Mouse (Mus musculus): Measurements from ENCODE around the gene Gfi1.

The Gfi1 gene

DNA sequence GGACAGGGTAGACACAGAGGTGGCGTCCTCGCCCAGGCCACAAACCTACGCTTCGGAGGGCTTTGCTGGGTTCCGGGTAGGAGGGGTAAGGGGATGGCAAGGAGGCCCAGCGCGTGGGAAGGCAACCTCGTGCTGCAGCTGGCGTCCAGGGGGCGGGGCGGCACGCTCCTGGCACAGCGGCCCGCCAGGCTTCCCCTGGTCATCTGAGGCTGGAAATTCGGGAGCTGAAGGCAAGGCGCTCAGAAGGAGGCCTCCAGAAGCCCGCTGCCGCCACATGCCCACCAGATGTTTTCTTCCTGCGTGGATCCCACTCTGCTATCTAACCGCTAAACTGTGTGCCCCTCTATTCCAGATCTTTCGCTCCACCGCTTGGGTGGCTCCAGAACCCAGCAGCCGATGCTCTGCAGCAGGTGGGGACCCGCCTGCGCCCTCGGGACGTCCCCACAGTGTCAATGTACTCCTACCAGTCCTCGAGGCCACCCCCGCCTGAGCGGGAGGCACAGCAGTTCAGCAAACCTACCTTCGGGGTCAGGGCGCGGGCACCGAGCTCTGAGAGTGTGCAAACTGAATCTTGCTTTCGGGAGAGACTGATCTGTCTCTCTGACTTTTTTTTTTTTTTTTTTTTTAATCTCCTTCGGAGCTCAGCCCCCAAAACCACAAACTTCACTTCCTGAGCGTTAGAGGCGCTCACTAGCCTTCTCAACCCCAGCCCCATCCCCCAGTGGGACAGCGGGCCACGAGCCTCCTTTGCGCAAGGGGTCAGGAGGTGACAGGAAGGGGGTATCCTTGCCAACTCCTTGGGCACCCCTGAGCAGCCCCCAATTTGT lies at the start of gene Gfi1:
Gene Gfi1 (minus strand): TSS at position 602 of the 827 bp plus-strand sequence.
- DNase-seq = peak in 1 of 2 experiments; percentile 36

DNA sequence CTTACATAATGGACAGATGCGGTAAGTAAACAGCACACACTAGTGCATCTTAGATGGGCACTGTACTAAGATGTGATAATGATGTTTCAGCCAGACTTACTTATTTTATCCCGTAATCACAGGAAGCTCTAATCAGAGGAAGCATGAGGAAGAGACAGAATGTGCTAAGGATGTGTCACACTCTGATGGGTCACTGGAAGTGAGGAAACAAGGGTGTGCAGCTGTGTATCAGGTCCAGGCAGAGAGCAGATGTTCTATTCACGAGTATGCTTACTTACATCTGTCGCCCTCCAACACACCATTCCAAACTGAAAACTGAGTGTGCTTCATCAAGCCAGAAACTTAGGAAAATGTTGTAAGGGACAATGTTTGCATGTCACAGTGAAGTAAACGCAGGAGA lies 46.2 kb upstream of the Gfi1 start:
- DNase-seq = no peak

DNA sequence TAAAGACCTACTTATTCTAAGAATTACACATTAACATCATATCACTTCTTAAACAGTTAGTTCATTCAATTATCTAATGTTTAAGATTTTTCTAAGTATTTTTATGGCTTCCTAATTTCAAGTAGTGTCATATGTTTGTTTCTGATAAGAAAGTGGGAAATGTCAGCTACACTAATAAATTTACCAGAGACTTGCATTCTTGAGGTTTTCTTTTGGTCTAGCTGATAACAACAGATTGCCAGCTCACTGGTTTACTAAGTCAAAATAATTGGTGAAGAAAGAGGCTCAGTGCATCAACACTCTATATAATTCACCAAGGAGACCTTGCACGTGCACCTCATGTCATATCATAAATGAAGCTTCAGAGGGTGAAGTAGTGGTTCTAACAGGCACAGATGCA lies 42.4 kb upstream of the Gfi1 start:
- no peak for DNase-seq

DNA sequence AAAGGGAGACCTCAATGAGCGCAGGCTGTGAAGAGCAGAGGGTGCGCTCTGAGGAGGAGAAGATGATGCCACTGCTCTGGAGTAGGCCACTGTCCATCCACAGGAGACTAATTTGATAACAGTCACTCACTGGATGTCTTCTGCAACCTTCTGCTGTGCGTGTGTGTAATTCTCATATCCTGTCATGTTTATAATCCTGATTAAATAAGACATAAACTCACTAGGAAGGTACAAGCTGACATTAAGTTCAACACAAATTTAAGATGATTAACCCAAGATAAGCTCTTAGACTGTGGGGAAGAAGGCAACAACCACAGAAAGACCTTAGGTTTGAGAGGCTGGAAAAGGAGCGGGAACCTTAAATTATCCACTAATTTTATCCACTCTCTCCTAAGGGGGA lies 40.1 kb upstream of the Gfi1 start:
- DNase-seq = no peak

DNA sequence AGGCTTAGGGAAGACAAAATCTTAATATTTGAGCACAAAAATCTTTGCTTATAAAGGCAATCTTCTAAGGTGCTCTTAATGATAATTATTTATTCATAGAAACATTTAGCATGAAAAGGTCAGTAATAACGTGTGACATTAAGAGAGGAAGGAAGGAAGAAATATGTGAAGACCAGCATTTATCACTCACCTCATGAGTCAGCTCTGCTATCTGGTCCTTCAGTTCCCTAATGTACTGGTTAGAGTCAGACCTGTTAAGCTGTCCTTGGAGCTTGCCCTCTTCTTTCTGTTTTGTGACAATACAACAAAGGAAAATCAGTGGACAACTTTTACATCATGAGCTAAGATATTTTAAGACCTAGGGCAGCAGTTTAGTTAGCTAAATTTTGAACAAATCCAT lies 38.6 kb upstream of the Gfi1 start:
- no peak for DNase-seq

DNA sequence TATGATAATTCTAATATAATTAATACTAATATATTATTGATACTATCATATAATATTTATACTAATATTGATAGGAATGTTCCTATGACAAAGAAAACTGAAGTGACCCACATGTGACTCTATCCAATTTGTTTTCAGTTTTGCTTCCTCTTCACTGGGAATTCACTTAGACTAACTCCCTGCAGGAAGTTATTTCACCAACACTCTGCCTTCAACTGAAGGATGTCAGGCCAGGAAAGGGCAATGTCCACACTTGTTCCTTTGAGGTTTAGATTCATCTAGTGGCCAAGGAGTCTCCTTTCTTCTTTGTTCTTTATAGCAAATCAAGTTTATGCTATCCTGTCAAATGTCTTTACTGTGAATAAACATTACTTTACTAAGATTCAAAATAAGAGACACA lies 37.8 kb upstream of the Gfi1 start:
- DNase-seq = no peak

DNA sequence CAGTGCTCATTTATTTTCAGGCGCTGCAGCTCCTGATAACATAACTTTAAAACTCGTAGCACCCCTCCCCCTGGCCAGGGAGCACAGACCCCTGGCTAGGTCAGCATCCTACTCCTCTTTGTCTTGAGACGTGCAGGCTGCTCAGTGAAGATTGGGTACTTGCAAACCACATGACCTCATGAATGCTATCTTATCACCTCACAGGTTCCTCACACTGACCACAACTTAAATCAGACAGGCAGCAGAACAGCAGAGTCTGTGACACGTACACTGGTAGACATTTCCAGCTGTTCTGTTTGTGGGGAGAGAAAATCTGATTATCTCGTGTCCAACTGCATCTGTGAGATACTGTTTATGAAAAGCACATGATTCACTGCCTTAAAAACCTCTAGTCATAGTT lies 33.3 kb upstream of the Gfi1 start:
- DNase-seq = no peak

DNA sequence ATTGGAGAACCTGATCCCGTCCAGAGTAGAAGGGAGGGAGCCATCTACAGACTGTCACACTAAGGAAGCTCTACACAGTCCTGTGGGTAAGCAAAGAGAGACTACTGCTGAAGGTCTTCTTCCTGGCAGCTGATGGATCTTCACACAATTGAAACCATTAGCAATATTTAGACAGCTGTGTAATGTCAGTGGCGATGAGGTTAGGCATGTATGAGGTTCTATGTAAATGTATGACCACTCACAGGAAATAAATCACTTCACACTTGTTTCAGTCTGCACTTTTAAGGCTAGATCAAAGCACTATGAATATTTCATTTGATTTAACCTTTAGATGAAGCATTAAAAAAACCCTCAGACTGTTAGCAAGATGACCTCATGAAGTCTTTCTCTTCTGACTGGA lies 30.2 kb upstream of the Gfi1 start:
- DNase-seq = no peak

DNA sequence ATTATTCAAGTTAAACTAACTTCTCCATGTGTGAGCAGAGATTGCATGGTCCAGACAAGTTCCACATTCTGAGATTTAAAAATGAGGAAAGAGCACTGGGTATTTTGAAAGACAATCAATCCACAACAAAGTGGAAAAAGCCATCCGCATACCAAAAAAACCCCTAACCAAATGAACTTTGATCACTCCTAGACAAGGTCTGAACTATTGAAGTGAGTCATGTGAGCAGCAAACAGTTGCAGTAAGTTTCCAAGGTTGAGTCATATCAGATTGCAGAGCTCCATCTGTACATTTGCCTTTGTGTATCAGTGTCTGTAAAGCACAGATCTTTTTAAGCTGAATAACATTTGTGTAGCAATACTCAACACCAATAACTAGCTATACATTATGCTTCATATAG lies 28.9 kb upstream of the Gfi1 start:
- DNase-seq = no peak

DNA sequence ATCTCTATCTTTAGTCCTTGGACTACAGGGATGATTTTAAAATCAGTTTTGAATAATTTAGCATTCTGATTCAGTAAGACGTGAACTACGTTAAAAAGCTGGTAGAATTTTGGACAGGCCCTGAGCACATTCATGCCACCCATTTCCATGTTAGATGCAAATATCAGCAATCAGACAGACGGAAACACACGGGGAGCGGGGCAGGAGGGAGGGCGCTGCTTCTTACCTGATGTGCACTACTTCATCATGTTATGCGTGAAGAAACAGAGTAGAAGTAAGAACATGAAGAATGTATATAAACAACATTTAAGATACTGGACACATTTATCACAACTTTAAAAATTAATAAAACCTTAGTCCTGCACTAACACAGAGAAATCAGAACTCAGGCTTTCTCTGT lies 27.8 kb upstream of the Gfi1 start:
- DNase-seq = no peak

DNA sequence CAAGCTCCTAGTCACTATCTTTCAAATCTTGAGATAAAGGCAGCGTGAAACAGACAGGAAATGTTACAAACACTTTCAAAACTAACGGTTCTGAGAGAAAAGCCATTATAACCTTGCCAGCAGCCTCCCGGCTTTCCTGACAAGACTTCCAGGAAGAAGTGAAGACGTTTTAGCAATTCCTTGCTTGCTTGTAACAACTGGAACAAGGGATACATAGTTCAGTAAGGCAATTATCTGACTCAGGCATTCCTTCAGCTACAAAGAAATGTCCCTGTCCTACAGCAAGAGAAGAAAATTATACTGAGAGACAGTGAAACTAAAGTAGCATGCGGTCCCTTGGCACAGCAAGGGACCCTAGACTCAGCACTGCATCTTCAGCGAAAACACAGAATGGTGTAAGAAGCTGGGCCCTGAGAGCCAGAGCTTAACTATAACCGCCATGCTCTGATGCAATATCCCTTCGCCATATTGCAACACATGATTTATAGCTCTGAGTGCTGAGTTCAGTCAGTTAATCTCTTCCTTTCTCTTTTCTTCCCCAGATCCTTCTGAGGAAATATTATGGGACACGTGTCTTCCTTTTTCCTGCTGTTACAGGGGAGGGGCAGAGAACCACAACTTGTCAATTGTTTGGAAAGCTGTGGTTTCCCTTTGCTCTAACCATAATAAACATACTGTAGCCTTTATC lies 23.5 kb upstream of the Gfi1 start:
- DNase-seq = peak in 1 of 2 experiments; percentile 33

DNA sequence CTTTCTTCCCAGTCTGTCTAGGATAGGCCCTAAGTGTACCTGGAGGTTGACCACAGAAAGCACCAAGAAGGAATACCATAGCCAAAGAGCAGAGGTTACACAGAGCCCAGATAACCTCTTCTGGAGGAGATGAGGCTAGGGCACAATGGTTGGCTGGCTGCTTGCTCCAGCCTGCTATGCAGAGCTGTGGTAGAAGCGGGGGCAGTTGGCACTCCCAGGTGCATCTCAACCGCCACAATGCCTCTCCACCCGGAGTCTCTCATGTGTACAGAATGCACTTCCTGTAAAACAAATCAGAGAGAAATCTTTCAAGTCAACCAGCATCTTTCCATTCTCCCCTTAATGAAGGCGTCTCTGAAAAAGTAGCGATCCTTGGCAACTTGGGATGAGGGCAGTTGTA lies 13.2 kb upstream of the Gfi1 start:
- DNase-seq = no peak

DNA sequence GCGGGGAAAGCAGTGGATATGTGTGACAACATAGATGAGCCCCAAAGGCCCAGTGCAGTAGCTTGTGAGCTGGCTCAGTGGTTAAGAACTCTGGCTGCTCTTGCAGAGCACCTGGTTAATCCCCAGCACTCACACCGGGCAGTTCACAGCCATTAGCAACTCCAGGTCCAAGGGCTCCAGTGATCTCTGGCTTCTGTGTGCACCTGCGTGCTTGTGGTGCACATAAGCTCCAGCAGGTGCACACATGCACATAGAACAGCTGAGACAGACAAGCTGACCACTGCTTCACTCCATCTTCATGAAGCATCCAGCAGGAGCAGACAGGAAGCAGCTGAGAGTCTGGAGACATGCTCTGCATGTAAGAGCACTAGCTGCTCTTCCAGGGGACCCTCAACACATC lies 12.5 kb upstream of the Gfi1 start:
- no peak for DNase-seq

DNA sequence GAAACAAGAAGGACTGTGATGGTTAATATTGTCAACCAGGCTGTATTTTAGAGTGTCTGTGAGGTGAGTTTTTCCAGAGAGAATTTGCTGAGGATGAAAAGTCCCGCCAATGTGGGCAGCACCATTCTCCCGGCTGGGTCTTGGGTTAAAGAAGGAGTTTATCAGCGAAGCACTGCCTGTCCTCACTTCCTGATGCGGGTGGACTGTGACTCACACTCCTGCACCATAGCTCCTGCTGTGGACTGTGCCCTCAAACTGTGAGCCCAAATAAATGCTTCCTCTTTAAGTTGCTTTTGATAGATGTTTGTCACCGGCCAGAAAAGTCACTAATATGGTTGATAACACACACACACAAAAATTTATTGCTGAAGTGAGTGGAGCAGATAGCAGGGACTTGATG lies 10.3 kb upstream of the Gfi1 start:
- no peak for DNase-seq

DNA sequence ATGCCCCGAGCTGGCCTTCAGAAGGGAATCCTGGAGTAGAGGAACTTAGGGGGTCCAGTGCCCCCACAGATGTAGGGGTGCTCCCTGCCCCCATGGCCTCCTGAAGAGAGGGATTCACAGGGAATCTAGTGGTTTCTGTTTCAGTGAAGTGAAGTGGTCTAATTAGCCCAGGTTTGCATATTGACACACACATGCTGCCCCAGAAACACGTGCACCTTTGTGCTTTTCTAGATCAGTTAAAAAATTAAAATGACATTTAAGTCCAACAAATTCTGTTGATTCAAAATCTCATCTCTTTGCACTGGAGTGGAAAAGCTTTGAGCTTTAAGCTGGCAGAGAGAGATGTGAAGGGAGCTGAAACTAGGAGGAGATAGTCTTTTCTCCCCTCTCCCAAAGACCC lies 6.0 kb upstream of the Gfi1 start:
- DNase-seq = no peak

DNA sequence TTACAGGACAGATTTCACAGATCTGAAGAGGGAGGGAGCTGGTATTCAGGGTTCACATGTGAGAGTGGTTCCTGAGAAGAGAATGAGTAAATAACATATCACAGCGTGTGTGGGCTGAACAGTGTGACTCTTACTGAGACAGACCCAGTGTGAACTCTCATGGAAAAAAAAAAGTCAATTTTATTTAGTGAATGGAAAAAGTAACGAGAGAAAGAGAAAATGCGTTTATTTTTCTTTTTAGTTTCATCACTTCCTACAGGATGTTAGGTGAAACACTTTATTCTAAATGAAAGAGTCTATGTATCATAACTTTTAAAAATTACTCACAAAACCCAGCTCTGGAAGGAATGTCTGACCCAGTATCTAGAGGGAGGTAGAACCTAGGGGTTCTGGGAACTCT lies 5.6 kb upstream of the Gfi1 start:
- DNase-seq = no peak

DNA sequence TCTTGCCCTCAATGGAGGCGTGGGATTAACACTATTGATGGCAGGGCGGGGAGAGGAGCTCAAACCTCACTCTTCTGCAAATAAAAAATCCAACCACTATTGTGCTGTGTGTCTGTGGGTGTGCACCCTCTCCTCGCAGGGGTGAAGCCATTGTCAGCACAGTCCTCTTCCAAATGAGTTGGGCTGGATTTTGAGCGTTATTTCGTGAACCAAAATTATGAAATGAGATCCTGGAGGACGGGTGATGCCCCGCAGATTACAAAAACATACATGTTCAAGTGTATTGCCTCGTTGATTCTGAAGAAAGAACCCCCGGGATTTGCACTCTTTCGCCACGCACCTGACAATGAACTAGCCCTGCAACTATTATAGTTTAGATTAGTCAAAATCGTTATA lies 1.2 kb upstream of the Gfi1 start:
- DNase-seq = no peak

DNA sequence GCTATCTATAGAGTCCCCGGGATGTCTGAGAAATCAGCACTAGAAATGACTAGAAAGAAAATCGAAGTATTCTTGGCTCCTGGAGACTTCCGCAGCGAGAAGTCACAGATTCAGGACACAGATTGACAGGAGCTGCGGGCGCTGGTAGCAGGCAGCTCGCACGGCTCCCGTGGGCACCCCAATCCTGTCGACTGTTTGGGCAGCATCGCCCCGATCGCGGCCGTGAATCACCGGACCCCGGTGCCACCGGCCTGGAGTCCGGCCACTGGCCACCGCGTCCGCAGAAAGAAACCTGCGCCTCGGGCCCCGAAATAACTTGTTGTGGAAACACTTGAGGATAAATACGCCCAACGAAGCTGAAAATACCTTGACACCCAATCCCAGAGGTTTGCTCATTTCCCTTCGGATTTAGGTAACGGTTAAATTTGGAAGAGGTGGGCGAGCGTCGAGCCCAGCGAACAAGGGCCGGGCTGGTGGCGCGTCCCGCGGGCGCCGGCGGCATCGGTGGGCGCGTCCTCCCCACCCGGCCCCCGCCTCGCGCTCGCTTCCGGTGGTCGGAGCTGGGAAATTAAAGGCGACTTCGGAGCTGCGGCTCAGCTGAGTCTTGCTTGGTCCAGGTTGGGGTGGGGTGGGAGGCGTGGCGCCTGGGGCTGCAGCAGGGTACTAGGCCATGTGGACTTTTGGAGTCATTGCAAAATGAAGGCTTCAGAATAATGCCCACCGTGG lies 608 bp upstream of the Gfi1 start:
- no peak for DNase-seq

DNA sequence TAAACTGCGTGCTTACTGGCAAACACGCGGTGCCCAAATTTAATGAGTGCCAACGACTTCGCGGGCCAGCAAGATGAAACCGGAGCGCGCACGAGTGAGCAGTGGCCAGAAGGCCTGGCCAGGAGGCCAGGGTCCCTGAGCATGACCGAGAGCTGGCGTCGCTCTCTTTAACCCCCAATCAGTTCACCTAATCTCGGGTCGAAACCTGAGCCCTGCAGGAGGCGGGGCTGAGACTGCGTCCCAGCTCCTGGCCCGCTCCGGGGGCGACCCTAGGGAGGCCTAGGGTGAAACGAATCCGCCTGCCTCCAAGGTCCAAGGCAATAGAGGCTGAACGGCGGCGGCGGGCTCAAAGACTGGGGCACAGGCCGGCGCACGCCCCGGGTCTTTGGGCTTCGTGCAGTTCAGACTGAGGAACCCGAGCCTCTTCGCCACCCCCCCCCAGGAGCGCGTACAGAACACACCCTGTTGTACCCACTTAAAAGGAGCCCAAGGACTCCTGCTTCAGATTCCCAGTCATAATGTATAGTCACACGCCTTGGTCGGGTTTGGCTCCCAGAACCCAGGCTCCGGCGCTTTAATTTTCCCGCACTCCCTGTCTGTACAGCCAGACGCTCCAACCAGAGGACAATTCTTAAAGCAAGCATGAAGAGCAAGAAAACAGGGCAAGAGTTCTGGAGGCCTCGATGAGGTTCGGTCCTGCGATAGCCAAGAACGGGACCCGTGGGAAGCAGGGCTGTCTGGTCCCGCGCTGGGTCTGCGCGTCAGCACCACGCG lies 988 bp downstream of the Gfi1 start:
- DNase-seq = no peak

DNA sequence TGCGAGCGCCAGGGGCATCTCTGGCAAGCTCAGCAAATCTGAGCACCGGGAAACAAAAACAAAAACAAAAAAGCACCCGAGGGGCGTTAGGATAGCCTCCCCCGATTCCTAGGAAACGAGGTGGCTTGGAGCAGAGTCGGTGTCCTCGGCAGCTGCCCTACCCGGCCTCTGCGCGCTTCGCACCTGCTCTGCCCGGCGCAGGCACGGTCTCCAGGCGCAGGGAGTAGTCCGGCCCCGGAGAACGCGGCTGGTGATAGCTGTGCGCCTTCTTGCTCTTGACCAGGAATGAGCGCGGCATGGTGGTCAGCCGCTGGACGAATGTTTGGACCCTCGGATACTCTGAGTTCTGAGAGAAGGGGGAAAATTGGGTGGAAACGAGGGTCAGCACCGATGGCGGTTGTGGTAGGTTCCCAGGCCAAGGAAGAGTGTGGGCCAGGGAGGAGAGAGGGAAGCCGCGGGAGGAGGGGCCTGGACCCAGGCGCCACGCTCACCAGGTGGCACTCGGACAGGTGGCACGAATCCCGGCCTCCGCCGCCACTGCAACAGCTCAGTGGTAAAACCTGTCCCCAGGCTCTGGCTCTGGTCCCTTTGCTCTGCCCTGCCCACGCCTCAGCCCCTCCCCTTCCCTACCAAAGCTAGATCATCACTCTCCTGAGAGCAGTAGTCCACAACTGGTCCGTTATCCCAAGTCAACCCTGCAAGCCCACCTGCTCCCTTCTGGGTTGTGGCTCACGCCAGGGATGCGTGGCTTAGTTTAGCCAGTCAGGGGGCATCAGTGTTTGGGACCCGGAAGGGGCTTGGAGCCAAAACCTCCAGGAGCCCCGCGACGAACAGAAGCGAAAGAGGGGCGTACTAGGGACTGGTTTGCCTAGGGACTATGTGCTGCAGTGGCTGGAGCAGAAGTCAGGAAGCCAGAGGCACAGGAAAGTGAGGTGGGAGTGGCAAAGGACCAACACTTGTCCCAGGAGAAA lies 2.0 kb downstream of the Gfi1 start:
- peak; percentile 37 to 38 for DNase-seq

DNA sequence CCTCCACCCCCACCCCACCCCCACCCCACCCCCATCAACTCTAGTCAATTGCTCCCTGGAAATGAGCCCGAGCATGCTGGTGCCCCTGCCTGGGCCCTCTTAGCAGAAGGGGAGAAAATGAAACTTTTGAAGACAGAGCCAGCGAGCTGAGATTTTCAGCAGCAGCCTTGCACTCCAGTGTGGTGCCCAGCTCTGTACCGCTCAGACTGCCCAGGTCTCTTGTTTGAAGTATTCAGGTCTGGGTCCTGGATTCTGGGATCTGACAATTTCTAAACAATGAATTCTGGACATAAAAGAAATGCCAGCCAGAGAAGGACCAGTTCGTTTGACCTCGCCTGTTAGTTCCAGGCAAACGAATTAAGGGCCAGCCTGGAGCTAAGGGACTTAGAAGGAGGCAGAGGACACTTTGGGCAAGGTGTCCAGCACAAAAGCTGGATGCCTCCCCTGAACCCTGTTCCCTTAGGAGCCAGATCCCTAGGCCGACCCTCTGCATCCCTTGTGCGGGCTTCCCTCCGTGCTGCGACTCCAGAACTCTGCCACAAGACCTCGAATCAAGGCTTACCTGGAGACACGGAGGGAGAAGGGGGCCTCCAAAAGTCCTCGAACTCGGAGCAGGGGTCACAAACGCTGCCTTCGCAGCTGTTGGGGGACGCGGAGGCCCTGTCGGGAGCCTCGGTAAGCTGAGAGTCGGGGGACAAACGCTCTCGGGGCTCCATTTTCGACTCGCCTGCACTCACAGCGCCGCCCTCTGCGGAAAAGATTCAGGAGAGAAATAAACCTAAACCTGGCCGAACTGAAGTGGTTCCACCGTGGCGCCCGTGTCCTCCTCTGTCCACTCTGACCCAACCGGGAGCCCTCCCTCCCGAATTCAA lies 2.9 kb downstream of the Gfi1 start:
- DNase-seq = no peak
